Mouse (Mus musculus): ENCODE results near the gene Smdt1. TPM values are rescaled to one million over a fixed set of nuclear protein-coding genes. Genes with fewer than 3 reads are reported as not detected.
"Not testable (repeated sequence)": the region's sequence is repeated elsewhere in the genome, so short reads cannot be mapped to it uniquely, and the experiment has no call there.

Smdt1 gene
- polyA plus RNA-seq, 1 experiment = 665 TPM

DNA sequence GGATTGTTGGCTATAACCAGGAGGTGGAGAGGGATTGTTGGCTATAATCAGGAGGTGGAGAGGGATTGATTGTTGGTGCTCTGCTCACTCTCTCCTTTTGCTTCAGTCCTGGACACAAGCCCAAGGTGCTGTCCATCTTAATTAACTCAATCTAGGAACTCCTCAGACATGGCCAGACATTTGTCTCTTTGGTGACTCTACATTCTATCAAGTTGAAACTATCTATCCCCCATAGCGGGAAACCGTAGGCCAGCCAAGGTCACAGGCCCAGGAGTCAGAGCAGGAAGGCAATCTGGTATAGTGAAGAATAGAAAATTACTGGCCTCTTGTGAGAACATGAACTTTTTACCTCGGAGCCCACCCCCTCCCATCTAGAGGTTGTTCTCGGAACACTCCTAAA, 23.5 kb downstream of the Smdt1 start:
- Histone ChIP-seq H3K4me2 (ENCODE audit: low read depth) (no peak overlapping the region), H3K4me3 (no peak overlapping the region), H3K36me3 (ENCODE audit: control insufficient read depth, insufficient read depth) (no peaks in the 10 kb centered on the region), H3ac (ENCODE audit: control insufficient read depth, insufficient read length) (no peak overlapping the region), H3K27me3 (ENCODE audit: control insufficient read depth, insufficient read depth, insufficient read length) (no peaks in the 10 kb centered on the region), H3K79me2 (ENCODE audit: control insufficient read depth, insufficient read depth) (no peaks in the 10 kb centered on the region)
- TF ChIP-seq USF1 (IDR thresholded peaks at IDR 0.05; ENCODE audit: low read depth) (no peak), TCF3 (IDR thresholded peaks at IDR 0.05; ENCODE audit: insufficient read length, low read depth) (no peak), E2F4 (IDR thresholded peaks at IDR 0.05; ENCODE audit: insufficient read depth) (no peak), POLR2AphosphoS2 (IDR thresholded peaks at IDR 0.05; ENCODE audit: insufficient read length, low read depth) (no peak), SRF (IDR thresholded peaks at IDR 0.05; ENCODE audit: control insufficient read depth, insufficient read length, low read depth) (no peak), MAX (IDR thresholded peaks at IDR 0.05; ENCODE audit: low read depth) (no peak), POLR2A (IDR thresholded peaks at IDR 0.05; ENCODE audit: insufficient read length, low read depth) (no peak), MYOG (IDR thresholded peaks at IDR 0.05; ENCODE audit: control insufficient read depth in 1 of 3, insufficient read depth in 1 of 3, insufficient read length in 2 of 3, low read depth in 2 of 3) (no peak), TCF12 (IDR thresholded peaks at IDR 0.05; ENCODE audit: insufficient read depth, poor library complexity, severe bottlenecking) (no peak)

DNA sequence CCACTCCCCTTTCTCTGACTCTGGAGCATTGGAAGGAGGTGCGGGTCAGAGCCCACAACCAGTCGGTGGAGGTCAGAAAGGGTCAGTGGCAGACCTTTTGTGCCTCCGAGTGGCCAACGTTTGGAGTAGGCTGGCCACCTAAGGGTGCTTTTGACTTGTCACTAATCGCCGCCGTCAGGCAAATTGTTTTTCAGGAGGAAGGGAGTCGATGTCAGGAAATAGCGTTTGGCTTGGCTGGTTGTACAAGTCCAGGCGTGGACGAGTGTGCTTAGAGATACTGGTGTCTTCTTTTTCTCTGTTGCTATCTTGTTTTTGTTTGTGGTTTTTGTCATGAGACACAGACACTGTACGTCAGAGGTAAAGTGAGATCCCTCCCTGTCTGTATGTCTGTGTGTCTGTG, 25.0 kb downstream of the Smdt1 start:
- not testable (repeated sequence) for H3K27me3 ChIP-seq (ENCODE audit: control insufficient read depth, insufficient read depth, insufficient read length); H3K4me2 ChIP-seq (ENCODE audit: low read depth); H3K4me3 ChIP-seq

DNA sequence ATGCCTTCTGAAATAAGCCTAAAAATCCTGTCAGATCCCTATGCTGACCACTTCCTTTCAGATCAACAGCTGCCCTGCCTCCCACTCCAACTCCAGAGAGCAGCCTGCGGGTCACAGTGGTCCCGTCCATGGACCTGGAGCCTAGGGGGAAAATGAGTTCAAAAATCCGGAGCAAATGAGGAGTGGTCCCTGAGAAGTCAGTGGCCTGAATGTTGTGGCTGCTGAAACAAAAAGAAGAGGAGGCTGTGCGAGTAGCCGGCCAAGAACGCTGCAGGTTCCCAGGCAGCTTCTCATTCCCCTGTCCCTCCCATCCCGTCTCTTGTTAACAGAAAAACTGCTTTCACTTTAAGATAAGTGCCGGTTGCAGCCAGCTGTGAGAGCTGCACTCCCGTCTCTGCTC, 25.8 kb downstream of the Smdt1 start:
- H3K36me3 ChIP-seq (ENCODE audit: control insufficient read depth, insufficient read depth); H3K79me2 ChIP-seq (ENCODE audit: control insufficient read depth, insufficient read depth); H3K27me3 ChIP-seq (ENCODE audit: control insufficient read depth, insufficient read depth, insufficient read length); H3K4me3 ChIP-seq; H3ac ChIP-seq (ENCODE audit: control insufficient read depth, insufficient read length): not testable (repeated sequence)
- peak overlapping the region; percentile 61 for H3K4me2 ChIP-seq (ENCODE audit: low read depth)

More for the DNA sequence above, 25.0 kb downstream of the Smdt1 start:
- not testable (repeated sequence) for H3K79me2 ChIP-seq (ENCODE audit: control insufficient read depth, insufficient read depth); H3ac ChIP-seq (ENCODE audit: control insufficient read depth, insufficient read length); H3K36me3 ChIP-seq (ENCODE audit: control insufficient read depth, insufficient read depth)

DNA sequence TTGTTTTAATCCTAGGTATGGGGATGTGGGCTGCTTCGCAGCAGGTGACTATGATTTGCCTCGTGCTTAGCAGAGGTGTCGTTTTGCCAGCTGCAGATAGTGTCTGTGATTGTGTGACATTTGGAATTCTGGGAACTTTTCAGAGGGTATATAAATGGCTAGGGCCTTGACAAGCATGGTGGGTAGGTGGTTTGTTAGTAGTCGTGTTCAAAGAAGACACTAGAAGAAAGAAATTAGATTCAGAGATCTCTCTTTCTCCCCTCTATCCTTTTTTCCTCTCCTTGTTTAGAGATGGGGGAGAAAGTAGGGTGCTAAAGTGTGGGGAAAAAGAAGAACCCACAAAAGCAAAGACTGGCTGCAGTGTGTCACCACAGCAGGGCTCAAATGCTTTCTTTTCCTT, 29.4 kb downstream of the Smdt1 start:
- H3K4me2 ChIP-seq (ENCODE audit: low read depth) = no peak overlapping the region
- no peak for TF ChIP-seq TCF12 (IDR thresholded peaks at IDR 0.05; ENCODE audit: insufficient read depth, poor library complexity, severe bottlenecking)
- no peak for TF ChIP-seq USF1 (IDR thresholded peaks at IDR 0.05; ENCODE audit: low read depth)
- no peak for TF ChIP-seq E2F4 (IDR thresholded peaks at IDR 0.05; ENCODE audit: insufficient read depth)
- no peak for TF ChIP-seq POLR2A (IDR thresholded peaks at IDR 0.05; ENCODE audit: insufficient read length, low read depth)
- TF ChIP-seq REST (IDR thresholded peaks at IDR 0.05; ENCODE audit: insufficient read depth, insufficient read length) = no peak
- no peak for TF ChIP-seq MYOG (IDR thresholded peaks at IDR 0.05; ENCODE audit: control insufficient read depth in 1 of 3, insufficient read depth in 1 of 3, insufficient read length in 2 of 3, low read depth in 2 of 3)
- H3K27me3 ChIP-seq (ENCODE audit: control insufficient read depth, insufficient read depth, insufficient read length) = peaks cover 4% of the 10 kb centered on the region
- H3ac ChIP-seq (ENCODE audit: control insufficient read depth, insufficient read length) = no peak overlapping the region
- H3K36me3 ChIP-seq (ENCODE audit: control insufficient read depth, insufficient read depth) = no peaks in the 10 kb centered on the region
- no peak overlapping the region for H3K4me3 ChIP-seq
- no peaks in the 10 kb centered on the region for H3K79me2 ChIP-seq (ENCODE audit: control insufficient read depth, insufficient read depth)

DNA sequence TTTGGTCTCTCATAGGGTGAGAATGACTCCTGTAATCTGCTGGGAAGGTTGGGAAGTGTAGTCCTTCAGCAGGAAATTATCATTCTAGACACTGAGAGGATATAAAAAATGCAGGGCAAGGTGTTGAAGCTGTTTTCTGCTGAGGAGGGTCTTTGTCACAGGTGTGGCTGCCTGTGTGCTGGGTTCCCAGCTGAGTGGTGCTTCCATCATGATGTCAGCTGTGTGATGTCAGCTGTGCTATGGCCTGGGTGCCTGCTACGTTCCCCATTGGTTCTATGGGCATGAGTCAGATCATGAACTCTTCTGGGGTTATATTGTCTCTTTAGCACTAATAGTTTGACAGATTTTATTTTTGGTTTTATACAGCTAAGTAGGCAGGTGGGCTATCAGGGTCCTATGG, 30.1 kb downstream of the Smdt1 start:
- Histone ChIP-seq H3K4me3 (no peak overlapping the region), H3K36me3 (ENCODE audit: control insufficient read depth, insufficient read depth) (no peaks in the 10 kb centered on the region), H3K79me2 (ENCODE audit: control insufficient read depth, insufficient read depth) (no peaks in the 10 kb centered on the region), H3K27me3 (ENCODE audit: control insufficient read depth, insufficient read depth, insufficient read length) (peaks cover 4% of the 10 kb centered on the region), H3ac (ENCODE audit: control insufficient read depth, insufficient read length) (no peak overlapping the region), H3K4me2 (ENCODE audit: low read depth) (no peak overlapping the region)
- TF ChIP-seq TCF12 (IDR thresholded peaks at IDR 0.05; ENCODE audit: insufficient read depth, poor library complexity, severe bottlenecking) (no peak), POLR2A (IDR thresholded peaks at IDR 0.05; ENCODE audit: insufficient read length, low read depth) (no peak), USF1 (IDR thresholded peaks at IDR 0.05; ENCODE audit: low read depth) (no peak), E2F4 (IDR thresholded peaks at IDR 0.05; ENCODE audit: insufficient read depth) (no peak), POLR2AphosphoS2 (IDR thresholded peaks at IDR 0.05; ENCODE audit: insufficient read length, low read depth) (no peak), CEBPB (IDR thresholded peaks at IDR 0.05; ENCODE audit: insufficient read depth, poor library complexity, severe bottlenecking) (no peak), REST (IDR thresholded peaks at IDR 0.05; ENCODE audit: insufficient read depth, insufficient read length) (no peak), SRF (IDR thresholded peaks at IDR 0.05; ENCODE audit: control insufficient read depth, insufficient read length, low read depth) (no peak), MYOG (IDR thresholded peaks at IDR 0.05; ENCODE audit: control insufficient read depth in 1 of 3, insufficient read depth in 1 of 3, insufficient read length in 2 of 3, low read depth in 2 of 3) (no peak), MAX (IDR thresholded peaks at IDR 0.05; ENCODE audit: low read depth) (no peak), TCF3 (IDR thresholded peaks at IDR 0.05; ENCODE audit: insufficient read length, low read depth) (no peak), MYOD1 (IDR thresholded peaks at IDR 0.05; ENCODE audit: control insufficient read depth in 1 of 3, insufficient read length in 2 of 3, low read depth in 2 of 3) (no peak)

DNA sequence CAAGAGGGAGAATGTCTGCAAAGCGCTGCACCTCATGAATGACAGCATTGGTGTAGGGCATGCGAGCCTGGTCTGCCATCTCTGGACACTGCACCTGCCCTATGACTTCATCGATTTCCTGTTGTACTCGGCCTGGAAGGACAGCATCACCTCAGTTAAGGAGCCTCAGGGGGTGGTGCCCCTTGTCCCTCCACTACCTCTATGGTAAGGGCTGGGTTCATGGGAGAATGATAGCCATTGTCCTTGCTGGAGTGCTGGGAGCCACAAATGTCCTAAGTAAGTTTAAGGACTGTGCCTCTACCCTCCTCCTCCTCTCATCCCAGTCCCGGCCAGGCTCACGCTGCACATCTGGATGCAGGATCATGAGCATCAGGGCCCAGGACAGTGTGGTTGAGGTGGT, 33.7 kb downstream of the Smdt1 start:
- H3K36me3 ChIP-seq (ENCODE audit: control insufficient read depth, insufficient read depth) = no peaks in the 10 kb centered on the region
- H3K4me2 ChIP-seq (ENCODE audit: low read depth) = no peak overlapping the region
- H3K4me3 ChIP-seq = no peak overlapping the region
- H3K79me2 ChIP-seq (ENCODE audit: control insufficient read depth, insufficient read depth) = no peaks in the 10 kb centered on the region
- H3K27me3 ChIP-seq (ENCODE audit: control insufficient read depth, insufficient read depth, insufficient read length) = peaks cover 4% of the 10 kb centered on the region
- no peak overlapping the region for H3ac ChIP-seq (ENCODE audit: control insufficient read depth, insufficient read length)
- TF ChIP-seq REST (IDR thresholded peaks at IDR 0.05; ENCODE audit: insufficient read depth, insufficient read length) (no peak), SRF (IDR thresholded peaks at IDR 0.05; ENCODE audit: control insufficient read depth, insufficient read length, low read depth) (no peak), TCF3 (IDR thresholded peaks at IDR 0.05; ENCODE audit: insufficient read length, low read depth) (no peak), MYOD1 (IDR thresholded peaks at IDR 0.05; ENCODE audit: control insufficient read depth in 1 of 3, insufficient read length in 2 of 3, low read depth in 2 of 3) (no peak), POLR2AphosphoS2 (IDR thresholded peaks at IDR 0.05; ENCODE audit: insufficient read length, low read depth) (no peak), POLR2A (IDR thresholded peaks at IDR 0.05; ENCODE audit: insufficient read length, low read depth) (no peak), MAX (IDR thresholded peaks at IDR 0.05; ENCODE audit: low read depth) (no peak), TCF12 (IDR thresholded peaks at IDR 0.05; ENCODE audit: insufficient read depth, poor library complexity, severe bottlenecking) (no peak), CEBPB (IDR thresholded peaks at IDR 0.05; ENCODE audit: insufficient read depth, poor library complexity, severe bottlenecking) (no peak), E2F4 (IDR thresholded peaks at IDR 0.05; ENCODE audit: insufficient read depth) (no peak), USF1 (IDR thresholded peaks at IDR 0.05; ENCODE audit: low read depth) (no peak), MYOG (IDR thresholded peaks at IDR 0.05; ENCODE audit: control insufficient read depth in 1 of 3, insufficient read depth in 1 of 3, insufficient read length in 2 of 3, low read depth in 2 of 3) (no peak)

Measured in myocyte (in vitro differentiated cells).